Mouse (Mus musculus): Measurements from ENCODE around the gene Dixdc1. TPM values are rescaled to one million over a fixed set of nuclear protein-coding genes. Genes with fewer than 3 reads are reported as not detected.

The Dixdc1 gene
- polyA plus RNA-seq, 1 experiment from 2014 or later, result 10.8 TPM

GRCm38 (mm10) chr9:50723406-50723805 lies 15.9 kb downstream of the Dixdc1 start:
- H3K4me3 ChIP-seq, result peak overlapping the region; percentile 24
- peak overlapping the region; percentile 92 for H3K27ac ChIP-seq (ENCODE audit: poor library complexity, severe bottlenecking)
- H3K9me3 ChIP-seq (replicated peaks), result 0 out of 2 replicates have a peak, but pooled peaks cover 3% of the 10 kb centered on the region
- peak; percentile 19; the same call in 1 of the 2 replicates for ATAC-seq (ENCODE audit: insufficient number of reproducible peaks, low FRiP score)
- no peaks in the 10 kb centered on the region for H3K27me3 ChIP-seq (replicated peaks)
- H3K36me3 ChIP-seq, result no peaks in the 10 kb centered on the region
- H3K4me2 ChIP-seq, result peak overlapping the region; percentile 54
- peak overlapping the region; percentile 47 for H3K9ac ChIP-seq
- H3K4me1 ChIP-seq (replicated peaks), result peaks cover 58% of the 10 kb centered on the region
- 14% methylated on average over 7 of the region's 7 CpGs for WGBS

GRCm38 (mm10) chr9:50722451-50722911 lies 16.8 kb downstream of the Dixdc1 start:
- no peaks in the 10 kb centered on the region for H3K27me3 ChIP-seq (replicated peaks)
- 34% methylated on average over 8 of the region's 8 CpGs for WGBS
- no peak overlapping the region for H3K4me3 ChIP-seq
- no peaks in the 10 kb centered on the region for H3K36me3 ChIP-seq
- no peak for ATAC-seq (ENCODE audit: insufficient number of reproducible peaks, low FRiP score)
- 0 out of 2 replicates have a peak, but pooled peaks cover 3% of the 10 kb centered on the region for H3K9me3 ChIP-seq (replicated peaks)
- peak overlapping the region; percentile 92 for H3K27ac ChIP-seq (ENCODE audit: poor library complexity, severe bottlenecking)
- peak overlapping the region; percentile 54 for H3K4me2 ChIP-seq
- no peak overlapping the region for H3K9ac ChIP-seq
- peaks cover 53% of the 10 kb centered on the region for H3K4me1 ChIP-seq (replicated peaks)

DNA sequence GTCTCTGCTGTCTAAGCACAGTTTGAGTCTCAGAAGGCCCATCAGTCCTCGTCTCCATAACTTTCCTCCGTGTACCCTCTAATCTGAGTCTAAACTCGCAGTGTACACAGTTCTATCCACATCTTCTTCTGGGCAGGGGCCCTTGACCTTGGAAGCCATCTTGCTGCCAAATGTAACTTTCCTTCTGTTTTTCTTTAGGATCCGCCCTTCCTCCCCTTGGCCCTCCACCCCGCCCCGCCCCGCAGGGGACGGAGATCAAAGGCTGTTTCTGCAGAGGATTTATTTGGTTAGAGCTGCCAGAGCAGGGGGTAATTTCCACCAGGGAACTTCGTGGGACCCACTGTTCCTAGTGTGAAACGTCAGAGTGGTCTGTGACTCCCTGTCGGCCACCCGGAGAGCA lies 18.3 kb downstream of the Dixdc1 start:
- WGBS, result 26% methylated on average over 12 of the region's 12 CpGs
- ATAC-seq (ENCODE audit: insufficient number of reproducible peaks, low FRiP score), result 0 out of 2 replicates have a peak, but pooled peaks have one; percentile 19
- Histone ChIP-seq H3K9me3 (replicated peaks) (0 out of 2 replicates have a peak, but pooled peaks cover 3% of the 10 kb centered on the region), H3K4me3 (no peak overlapping the region), H3K4me2 (0 out of 2 replicates have a peak overlapping the region, but pooled peaks have one; percentile 13), H3K36me3 (no peaks in the 10 kb centered on the region), H3K27me3 (replicated peaks) (no peaks in the 10 kb centered on the region), H3K9ac (no peak overlapping the region), H3K27ac (ENCODE audit: poor library complexity, severe bottlenecking) (no peak overlapping the region), H3K4me1 (replicated peaks) (peaks cover 40% of the 10 kb centered on the region)

GRCm38 (mm10) chr9:50718878-50719277 lies 20.4 kb downstream of the Dixdc1 start:
- WGBS, result 69% methylated on average over 4 of the region's 4 CpGs
- H3K4me2 ChIP-seq, result no peak overlapping the region
- no peak overlapping the region for H3K9ac ChIP-seq
- no peaks in the 10 kb centered on the region for H3K27me3 ChIP-seq (replicated peaks)
- no peaks in the 10 kb centered on the region for H3K36me3 ChIP-seq
- no peak for ATAC-seq (ENCODE audit: insufficient number of reproducible peaks, low FRiP score)
- no peak overlapping the region for H3K27ac ChIP-seq (ENCODE audit: poor library complexity, severe bottlenecking)
- peaks cover 23% of the 10 kb centered on the region for H3K4me1 ChIP-seq (replicated peaks)
- H3K4me3 ChIP-seq, result no peak overlapping the region
- 0 out of 2 replicates have a peak, but pooled peaks cover 3% of the 10 kb centered on the region for H3K9me3 ChIP-seq (replicated peaks)

- WGBS, result 55% methylated on average over 4 of the region's 4 CpGs
- H3K27ac ChIP-seq (ENCODE audit: poor library complexity, severe bottlenecking), result no peak overlapping the region
- H3K9ac ChIP-seq, result no peak overlapping the region
- H3K4me2 ChIP-seq, result no peak overlapping the region
- peaks cover 7% of the 10 kb centered on the region for H3K36me3 ChIP-seq
- no peak overlapping the region for H3K4me3 ChIP-seq
- no peaks in the 10 kb centered on the region for H3K9me3 ChIP-seq (replicated peaks)
- ATAC-seq (ENCODE audit: insufficient number of reproducible peaks, low FRiP score), result no peak
- no peaks in the 10 kb centered on the region for H3K4me1 ChIP-seq (replicated peaks)
- no peaks in the 10 kb centered on the region for H3K27me3 ChIP-seq (replicated peaks)
These were observed 25.1 kb downstream of the Dixdc1 start for GRCm38 (mm10) chr9:50714188-50714587.

GRCm38 (mm10) chr9:50711337-50711736 lies 28.0 kb downstream of the Dixdc1 start:
- no peak overlapping the region for H3K9ac ChIP-seq
- H3K4me3 ChIP-seq, result no peak overlapping the region
- H3K27me3 ChIP-seq (replicated peaks), result no peaks in the 10 kb centered on the region
- no peak overlapping the region for H3K27ac ChIP-seq (ENCODE audit: poor library complexity, severe bottlenecking)
- H3K4me2 ChIP-seq, result no peak overlapping the region
- no peaks in the 10 kb centered on the region for H3K4me1 ChIP-seq (replicated peaks)
- H3K9me3 ChIP-seq (replicated peaks), result no peaks in the 10 kb centered on the region
- 80% methylated on average over 4 of the region's 4 CpGs for WGBS
- H3K36me3 ChIP-seq, result peaks cover 7% of the 10 kb centered on the region
- no peak for ATAC-seq (ENCODE audit: insufficient number of reproducible peaks, low FRiP score)

GRCm38 (mm10) chr9:50709108-50709507 lies 30.2 kb downstream of the Dixdc1 start:
- H3K27ac ChIP-seq (ENCODE audit: poor library complexity, severe bottlenecking), result no peak overlapping the region
- no peaks in the 10 kb centered on the region for H3K9me3 ChIP-seq (replicated peaks)
- ATAC-seq (ENCODE audit: insufficient number of reproducible peaks, low FRiP score), result no peak
- peaks cover 7% of the 10 kb centered on the region for H3K36me3 ChIP-seq
- 18% methylated on average over 2 of the region's 2 CpGs for WGBS
- H3K27me3 ChIP-seq (replicated peaks), result no peaks in the 10 kb centered on the region
- H3K4me3 ChIP-seq, result no peak overlapping the region
- H3K9ac ChIP-seq, result no peak overlapping the region
- H3K4me1 ChIP-seq (replicated peaks), result peaks cover 2% of the 10 kb centered on the region; the same call in 1 of the 2 replicates
- no peak overlapping the region for H3K4me2 ChIP-seq

DNA sequence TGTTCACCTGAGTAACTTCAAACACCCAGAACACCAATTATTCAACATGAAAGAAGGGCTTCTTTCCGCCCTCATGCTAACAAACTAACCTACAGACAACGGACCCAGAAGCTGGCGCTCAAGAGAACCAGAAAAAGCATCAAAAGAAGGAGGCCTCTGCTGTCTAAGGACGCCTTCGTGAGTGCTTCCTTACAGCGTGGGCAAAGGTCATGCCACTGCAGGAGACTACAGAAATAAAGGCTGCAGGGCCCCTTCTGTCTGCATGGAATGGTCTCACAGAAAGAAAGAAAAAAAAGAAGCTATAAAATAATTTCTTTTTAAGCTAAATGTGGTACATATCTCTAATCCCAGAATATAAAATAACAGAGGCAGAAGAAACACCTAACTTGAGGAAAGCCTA lies 34.4 kb downstream of the Dixdc1 start:
- peaks cover 13% of the 10 kb centered on the region for H3K4me1 ChIP-seq (replicated peaks)
- H3K9ac ChIP-seq, result no peak overlapping the region
- no peak overlapping the region for H3K27ac ChIP-seq (ENCODE audit: poor library complexity, severe bottlenecking)
- H3K4me2 ChIP-seq, result no peak overlapping the region
- 62% methylated on average over 6 of the region's 6 CpGs for WGBS
- H3K4me3 ChIP-seq, result no peak overlapping the region
- H3K36me3 ChIP-seq, result peaks cover 7% of the 10 kb centered on the region; the same call in 1 of the 2 replicates
- peaks cover 7% of the 10 kb centered on the region for H3K27me3 ChIP-seq (replicated peaks)
- no peaks in the 10 kb centered on the region for H3K9me3 ChIP-seq (replicated peaks)
- no peak for ATAC-seq (ENCODE audit: insufficient number of reproducible peaks, low FRiP score)

- Histone ChIP-seq H3K4me2 (0 out of 2 replicates have a peak overlapping the region, but pooled peaks have one; percentile 6), H3K27ac (ENCODE audit: poor library complexity, severe bottlenecking) (no peak overlapping the region), H3K9ac (no peak overlapping the region), H3K4me1 (replicated peaks) (peaks cover 36% of the 10 kb centered on the region), H3K4me3 (no peak overlapping the region), H3K9me3 (replicated peaks) (no peaks in the 10 kb centered on the region), H3K27me3 (replicated peaks) (peaks cover 18% of the 10 kb centered on the region), H3K36me3 (peaks cover 7% of the 10 kb centered on the region; the same call in 1 of the 2 replicates)
- no peak for ATAC-seq (ENCODE audit: insufficient number of reproducible peaks, low FRiP score)
- 57% methylated on average over 11 of the region's 11 CpGs for WGBS
These were observed 38.2 kb downstream of the Dixdc1 start for GRCm38 (mm10) chr9:50700921-50701691.

DNA sequence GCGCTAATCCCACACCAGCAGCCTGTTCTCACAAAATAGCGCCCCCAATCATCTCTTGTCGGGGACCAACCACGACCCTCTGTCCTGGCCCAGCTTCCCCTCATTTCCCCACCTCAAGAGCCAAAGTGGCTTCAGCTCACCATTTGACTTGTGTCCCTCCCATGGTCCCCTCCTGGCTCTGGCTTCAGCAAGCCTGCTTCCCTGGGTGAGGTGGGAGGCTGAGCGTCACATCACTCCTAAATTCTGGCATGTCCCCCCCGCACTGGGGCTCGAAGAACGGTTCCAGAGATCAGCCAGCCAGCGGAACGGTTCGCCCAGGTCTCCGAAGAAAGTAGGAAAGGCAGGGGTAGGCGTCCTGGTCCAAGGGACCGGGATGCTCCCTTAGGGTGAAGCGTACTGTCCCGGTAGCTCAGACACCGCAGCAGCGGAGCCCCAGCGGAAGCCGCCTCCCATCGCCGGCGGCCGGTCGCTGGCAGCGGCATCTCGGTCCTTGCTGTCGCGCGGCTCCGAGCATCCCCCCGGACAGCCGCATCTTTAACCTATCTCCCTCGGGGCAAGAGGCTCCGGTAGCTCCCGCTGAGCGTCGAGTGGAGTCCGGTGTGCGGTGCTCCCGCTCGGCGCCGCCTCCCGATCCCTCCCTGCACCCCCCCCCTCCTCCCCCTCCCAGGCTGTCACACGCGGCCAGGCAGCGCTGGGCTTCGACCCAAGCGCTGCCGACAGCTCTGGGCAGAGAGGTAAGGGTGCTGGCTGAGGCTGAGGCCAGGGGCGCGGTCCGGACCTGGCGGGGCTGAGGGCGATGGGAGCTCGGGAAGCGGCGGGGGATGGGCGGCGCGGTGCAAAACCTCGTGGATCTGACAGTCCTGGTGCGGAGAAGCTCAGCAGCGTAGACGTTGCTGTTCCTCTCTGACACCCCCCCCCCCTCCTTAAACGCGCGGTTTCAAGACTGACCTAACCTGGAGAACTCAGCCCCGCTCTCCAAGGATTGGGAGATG lies 40.6 kb downstream of the Dixdc1 start:
- under 1% methylated on average over 66 of the region's 70 CpGs for WGBS
- H3K9me3 ChIP-seq (replicated peaks), result no peaks in the 10 kb centered on the region

More for the DNA sequence above, 40.6 kb downstream of the Dixdc1 start:
- ATAC-seq (ENCODE audit: insufficient number of reproducible peaks, low FRiP score), result peak; percentile 46
- Histone ChIP-seq H3K27me3 (replicated peaks) (peaks cover 18% of the 10 kb centered on the region), H3K4me1 (replicated peaks) (peaks cover 36% of the 10 kb centered on the region), H3K4me3 (peak overlapping the region; percentile 63), H3K4me2 (peak overlapping the region; percentile 100), H3K27ac (ENCODE audit: poor library complexity, severe bottlenecking) (no peak overlapping the region), H3K9ac (peak overlapping the region; percentile 73), H3K36me3 (peaks cover 7% of the 10 kb centered on the region; the same call in 1 of the 2 replicates)

Measured in heart, embryonic 12.5 days (tissue).